Mouse (Mus musculus) spleen, embryonic (tissue): ENCODE results near the gene Fam3c.

Experiments
- CTCF ChIA-PET: fragments of 350-600 bp; sonication (Branson Sonifier 250); formaldehyde crosslinking; loops from one replicate; lab custom pipeline; 2022; lab: Charles Lee

The Fam3c gene

DNA sequence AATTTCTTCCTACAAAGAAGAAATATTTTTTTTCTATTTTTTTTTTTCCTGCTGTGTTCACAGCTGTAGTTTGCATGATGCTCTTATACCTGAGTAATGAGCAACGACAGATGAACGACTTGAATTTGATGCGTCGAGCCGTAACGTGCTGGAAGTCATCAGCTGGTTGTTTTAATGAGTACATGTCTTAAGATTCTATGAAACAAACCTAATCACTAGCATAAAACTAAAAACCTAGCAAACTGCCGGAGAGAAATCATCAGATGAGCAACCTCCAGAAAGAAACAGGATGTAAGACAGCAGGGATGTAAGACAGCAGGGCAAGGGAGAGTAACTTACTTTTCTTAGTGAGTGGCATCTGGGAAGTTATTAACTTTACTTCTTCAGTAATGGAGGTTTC, 1.4 kb downstream of the Fam3c start:
- CTCF ChIA-PET = no interaction called here

- CTCF ChIA-PET = interaction anchor here (0.8 kb wide), 1 partner anchor 14 kb away, joined by 4 read pairs; no protein-coding TSS in a partner anchor
These were observed 2.0 kb downstream of the Fam3c start for GRCm38 (mm10) chr6:22354031-22354430.

- CTCF ChIA-PET = no interaction called here
These were observed 4.5 kb downstream of the Fam3c start for GRCm38 (mm10) chr6:22351551-22351950.

DNA sequence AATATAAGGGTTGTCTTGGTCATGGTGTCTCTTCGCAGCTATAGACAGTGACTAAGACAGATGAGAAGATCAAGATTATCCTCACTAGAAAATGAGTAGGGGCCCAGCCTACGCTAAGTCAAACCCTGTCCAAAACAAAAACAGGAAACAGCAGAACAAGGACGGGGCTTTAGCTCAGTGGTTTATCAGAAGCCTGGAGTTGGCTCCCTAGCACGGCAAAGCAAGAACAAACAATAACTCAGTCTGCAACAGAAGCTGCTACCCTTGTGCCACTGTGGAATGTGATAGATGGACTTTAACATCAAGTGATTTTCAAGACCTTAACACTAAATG, 5.8 kb downstream of the Fam3c start:
- CTCF ChIA-PET = no interaction called here

DNA sequence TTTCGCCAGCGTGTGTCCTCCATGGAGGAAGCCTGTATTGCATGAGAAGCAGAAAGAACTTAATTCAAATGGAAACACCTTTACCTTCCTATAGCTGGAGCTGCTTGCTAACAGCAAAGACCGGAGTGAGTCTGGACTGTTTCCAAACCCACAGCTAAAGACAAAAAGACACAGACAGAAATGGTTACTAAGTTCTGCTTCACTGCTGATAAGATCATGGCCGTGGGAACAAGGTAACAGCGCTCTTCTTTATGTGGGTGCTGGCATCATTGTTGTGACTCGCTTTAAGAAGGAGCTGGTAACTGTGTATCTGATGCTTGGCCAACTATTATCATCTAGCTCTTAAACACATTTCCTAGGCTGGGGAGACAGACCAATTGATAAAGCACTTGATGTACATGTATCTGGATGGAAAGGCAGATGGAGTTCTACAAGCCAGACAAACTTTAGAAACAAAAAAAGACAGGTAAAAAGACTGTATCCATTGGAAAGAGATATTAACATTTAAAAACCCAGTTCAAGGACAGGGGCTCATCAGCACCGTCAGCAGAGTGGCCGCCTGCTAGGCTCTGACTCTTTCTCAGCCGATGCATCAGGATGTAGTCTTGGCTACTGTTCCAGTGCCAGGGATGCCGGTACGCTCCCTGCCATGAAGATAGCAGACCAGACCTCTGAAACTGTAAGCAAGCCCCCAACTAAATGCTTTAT, 6.4 kb downstream of the Fam3c start:
- CTCF ChIA-PET = interaction anchor here (1.1 kb wide), 1 partner anchor 13 kb away, joined by 6 read pairs; no protein-coding TSS in a partner anchor

DNA sequence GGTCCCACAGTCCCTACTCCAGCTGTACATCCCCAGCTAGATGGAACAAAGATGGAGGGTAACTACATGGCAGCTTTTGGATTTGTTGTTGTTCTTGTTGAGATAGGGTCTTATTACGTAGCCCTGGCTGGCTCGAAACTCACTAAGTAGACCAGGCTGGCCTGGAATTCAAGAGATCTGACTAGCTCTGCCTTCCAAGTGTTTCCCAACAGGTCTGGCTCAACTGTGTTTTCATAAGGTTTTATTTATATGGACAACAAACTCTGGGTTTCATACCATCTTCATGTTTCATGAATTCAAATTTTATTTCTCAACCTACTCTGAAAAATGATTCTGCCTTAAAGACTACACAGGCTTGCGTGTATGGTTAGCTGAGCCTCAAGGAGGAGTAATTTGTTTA, 7.1 kb downstream of the Fam3c start:
- CTCF ChIA-PET = interaction anchor here (1.1 kb wide), 1 partner anchor 13 kb away, joined by 6 read pairs; no protein-coding TSS in a partner anchor

DNA sequence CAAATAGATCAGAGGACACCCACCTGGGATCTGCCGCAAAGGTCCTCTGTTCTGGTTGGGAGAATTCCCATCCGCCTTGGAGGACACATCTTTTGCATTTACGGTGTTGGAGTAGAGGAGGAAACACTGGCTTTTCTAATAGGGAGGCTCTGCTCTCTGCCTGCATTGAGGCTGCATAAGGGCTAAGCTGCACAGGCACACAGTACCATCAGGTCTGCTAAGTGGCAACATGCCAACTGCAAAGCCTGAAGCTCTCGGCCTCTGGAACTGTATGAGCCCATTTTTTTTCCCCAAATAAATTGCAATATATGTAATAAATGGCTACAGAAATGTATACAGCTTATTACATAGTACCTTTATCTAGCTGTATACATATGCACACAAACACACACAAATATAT, 7.9 kb downstream of the Fam3c start:
- CTCF ChIA-PET = interaction anchor here (0.7 kb wide), 1 partner anchor 126 kb away, joined by 3 read pairs; no protein-coding TSS in a partner anchor

- CTCF ChIA-PET = interaction anchor here (0.6 to 0.7 kb wide), 3 partner anchors 127 to 401 kb away, joined by 3 to 4 read pairs (median 3); no protein-coding TSS in a partner anchor
These were observed 8.7 kb downstream of the Fam3c start for GRCm38 (mm10) chr6:22347132-22347902.

- CTCF ChIA-PET = interaction anchor here (0.6 kb wide), 1 partner anchor 114 kb away, joined by 7 read pairs; no protein-coding TSS in a partner anchor
These were observed 11.6 kb downstream of the Fam3c start for GRCm38 (mm10) chr6:22344443-22344842.

- CTCF ChIA-PET = interaction anchor here (0.7 kb wide), 1 partner anchor 19 kb away, joined by 17 read pairs; no protein-coding TSS in a partner anchor
These were observed 12.3 kb downstream of the Fam3c start for GRCm38 (mm10) chr6:22343706-22344105.

- CTCF ChIA-PET = interaction anchor here (0.7 kb wide), 1 partner anchor 18 kb away, joined by 17 read pairs; no protein-coding TSS in a partner anchor
These were observed 12.8 kb downstream of the Fam3c start for GRCm38 (mm10) chr6:22343292-22343691.

DNA sequence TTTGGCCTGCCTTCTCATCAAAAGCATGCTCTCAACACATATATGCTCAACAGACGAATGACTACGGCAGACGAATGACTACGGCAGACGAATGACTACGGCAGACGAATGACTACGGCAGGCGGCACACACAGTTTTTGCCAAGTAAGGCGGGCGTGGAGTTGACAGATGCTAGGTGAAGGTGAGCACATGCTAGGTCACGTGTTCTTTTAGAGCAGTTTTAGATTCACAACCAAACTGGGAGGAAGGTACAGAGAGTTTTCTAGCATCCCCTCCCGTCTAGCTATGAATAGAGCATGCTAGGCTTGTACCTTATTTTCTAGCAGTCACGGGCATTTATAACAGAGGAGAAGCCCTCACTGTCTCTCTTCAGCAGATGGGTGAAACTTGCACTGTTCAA, 15.3 kb downstream of the Fam3c start:
- CTCF ChIA-PET = interaction anchor here (1.1 kb wide), 1 partner anchor 13 kb away, joined by 4 read pairs; no protein-coding TSS in a partner anchor

DNA sequence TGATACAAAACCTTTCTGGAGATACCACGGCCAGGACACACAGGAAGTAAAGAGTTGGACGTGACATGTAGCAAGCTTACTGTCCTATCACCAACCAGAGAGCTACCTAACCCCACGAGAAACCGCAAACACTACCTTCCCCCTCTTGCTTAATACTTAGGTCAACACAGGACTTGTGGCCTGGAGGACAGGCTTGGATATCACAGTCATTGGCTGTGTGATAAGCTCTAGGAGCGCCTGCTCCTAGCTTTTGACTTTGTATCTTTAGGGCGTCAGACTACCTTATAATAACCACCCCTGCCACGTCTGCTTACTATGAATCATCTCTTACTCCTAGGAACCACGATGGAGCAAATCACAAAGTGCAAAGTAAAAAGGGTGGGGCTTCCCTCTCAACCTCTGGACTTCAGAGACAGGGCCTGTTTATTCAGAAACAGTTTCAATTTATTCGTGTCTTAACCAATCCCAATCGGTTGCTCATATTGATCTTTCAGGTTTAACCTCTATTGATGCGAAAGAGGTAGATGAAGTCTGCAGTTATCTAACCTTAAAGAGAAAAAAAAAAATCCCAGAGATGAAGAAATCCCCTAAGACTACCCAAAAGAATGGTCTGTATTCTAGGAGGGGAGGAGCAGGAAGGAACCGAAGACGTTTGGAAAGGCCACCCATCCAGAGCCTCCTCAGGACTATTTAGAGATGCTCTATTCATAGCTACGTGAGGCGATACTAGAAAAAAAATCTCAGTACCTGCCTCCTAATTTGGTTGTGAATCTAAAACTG, 16.1 kb downstream of the Fam3c start:
- CTCF ChIA-PET = interaction anchor here (0.6 to 1.1 kb wide), 2 partner anchors 14 to 550 kb away, joined by 3 to 4 read pairs; no protein-coding TSS in a partner anchor

GRCm38 (mm10) chr6:22332548-22332947, 23.5 kb downstream of the Fam3c start:
- CTCF ChIA-PET = no interaction called here

DNA sequence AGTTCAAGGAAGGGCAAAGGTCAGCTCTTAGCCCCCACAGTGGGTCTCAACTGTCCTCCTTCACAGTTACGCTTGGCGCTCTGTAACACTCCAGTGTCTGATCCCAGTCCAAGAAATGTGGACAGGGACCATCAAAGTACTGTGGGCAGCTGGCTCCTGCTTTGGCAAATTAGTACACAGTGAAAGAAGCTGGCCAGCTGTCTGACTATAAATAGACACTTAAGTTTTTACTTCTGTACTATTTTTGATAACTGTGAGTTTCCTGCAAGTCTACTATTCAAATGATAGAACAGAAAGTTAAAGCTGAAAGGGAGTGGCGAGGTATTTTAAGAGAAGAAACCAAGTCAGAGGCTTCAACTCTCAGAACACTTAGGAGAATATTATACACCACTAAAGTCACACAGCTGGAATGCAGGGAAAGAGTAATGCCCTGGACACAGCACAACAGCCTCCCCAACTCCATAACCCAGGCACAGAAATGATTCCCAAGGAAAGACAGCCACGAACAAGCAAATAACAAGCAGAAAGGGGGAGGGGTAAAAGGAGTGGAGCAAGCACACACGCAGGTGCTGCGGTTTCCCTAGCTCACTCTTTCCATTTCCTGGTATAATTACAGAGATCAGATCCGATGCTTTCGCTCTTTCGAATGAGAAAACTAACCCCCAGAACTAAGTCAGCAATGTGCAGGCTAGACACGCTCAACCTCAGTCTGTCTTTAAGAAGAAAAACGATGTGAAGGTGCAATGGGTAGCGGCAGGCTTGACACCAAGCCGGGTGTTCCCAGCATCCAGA, 25.7 kb downstream of the Fam3c start:
- CTCF ChIA-PET = no interaction called here

GRCm38 (mm10) chr6:22327931-22328330, 28.1 kb downstream of the Fam3c start:
- CTCF ChIA-PET = interaction anchor here (2.4 kb wide), 1 partner anchor 29 kb away, joined by 15 read pairs; the partner anchor contains the start of gene Fam3c

- CTCF ChIA-PET = interaction anchor here (2.4 kb wide), 1 partner anchor 30 kb away, joined by 15 read pairs; the partner anchor contains the start of gene Fam3c
These were observed 29.0 kb downstream of the Fam3c start for GRCm38 (mm10) chr6:22327091-22327490.

DNA sequence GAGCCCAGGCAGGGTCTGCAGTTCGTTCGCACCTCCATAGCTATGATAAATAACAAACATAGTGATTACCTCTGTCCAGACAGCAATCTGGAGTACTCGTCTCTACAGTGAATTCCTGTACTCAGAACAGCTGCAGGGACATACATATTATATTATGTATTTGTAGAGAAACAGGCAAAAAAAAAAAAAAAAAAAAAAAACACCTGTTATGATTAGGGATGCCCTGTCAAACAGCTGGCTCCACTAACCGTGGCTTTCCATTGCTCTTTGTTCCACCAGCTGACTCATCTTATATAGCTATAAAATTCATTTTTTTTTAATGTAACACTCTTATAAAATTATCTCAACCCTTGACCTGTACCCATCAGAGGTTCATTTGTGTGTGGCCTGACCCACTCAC, 29.8 kb downstream of the Fam3c start:
- CTCF ChIA-PET = interaction anchor here (2.4 kb wide), 1 partner anchor 30 kb away, joined by 15 read pairs; the partner anchor contains the start of gene Fam3c

- CTCF ChIA-PET = interaction anchor here (0.6 to 2.6 kb wide), 3 partner anchors 18 to 168 kb away, joined by 9 to 17 read pairs (median 15); partner anchors contain the start of gene Fam3c
These were observed 30.5 kb downstream of the Fam3c start for GRCm38 (mm10) chr6:22325364-22326072.
